Mouse (Mus musculus) cerebellum, adult 9-11 months (tissue): ENCODE data around the gene Olfr1393.
A peak's percentile ranks its signal among the peaks of the same experiment; 100 is the strongest.

Source experiments
- DNase-seq: peaks from one replicate; pipeline ENCODE4 v3.0.0; 2022

The Olfr1393 gene

GRCm38 (mm10) chr11:49278222-49278621 lies at the start of gene Olfr1393:
Gene Olfr1393 (plus strand): TSS chr11:49278304.
- no peak for DNase-seq

GRCm38 (mm10) chr11:49232781-49233180 lies 45.3 kb upstream of the Olfr1393 start:
- DNase-seq, result no peak

- DNase-seq, result no peak
These were observed 42.5 kb upstream of the Olfr1393 start for GRCm38 (mm10) chr11:49235459-49236207.

GRCm38 (mm10) chr11:49236891-49237290 lies 41.2 kb upstream of the Olfr1393 start:
- DNase-seq, result no peak

GRCm38 (mm10) chr11:49237532-49237931 lies 40.6 kb upstream of the Olfr1393 start:
- DNase-seq, result no peak

GRCm38 (mm10) chr11:49240310-49240709 lies 37.8 kb upstream of the Olfr1393 start:
- DNase-seq, result no peak

GRCm38 (mm10) chr11:49240874-49241273 lies 37.2 kb upstream of the Olfr1393 start:
- no peak for DNase-seq

- no peak for DNase-seq
These were observed 36.6 kb upstream of the Olfr1393 start for GRCm38 (mm10) chr11:49241471-49241870.

GRCm38 (mm10) chr11:49242944-49243626 lies 35.0 kb upstream of the Olfr1393 start:
- no peak for DNase-seq

GRCm38 (mm10) chr11:49243727-49244594 lies 34.1 kb upstream of the Olfr1393 start, which contains the start of gene Mgat1:
Gene Mgat1 (plus strand): TSS chr11:49244191.
- DNase-seq, result peak; percentile 91

GRCm38 (mm10) chr11:49244595-49244930 lies 33.5 kb upstream of the Olfr1393 start:
- no peak for DNase-seq

- peak; percentile 43 for DNase-seq
These were observed 32.9 kb upstream of the Olfr1393 start for GRCm38 (mm10) chr11:49245176-49245575.

- no peak for DNase-seq
These were observed 32.3 kb upstream of the Olfr1393 start for GRCm38 (mm10) chr11:49245634-49246415.

- DNase-seq, result no peak
These were observed 31.6 kb upstream of the Olfr1393 start for GRCm38 (mm10) chr11:49246523-49246922.

- no peak for DNase-seq
These were observed 30.8 kb upstream of the Olfr1393 start for GRCm38 (mm10) chr11:49247255-49247654.

- no peak for DNase-seq
These were observed 29.7 kb upstream of the Olfr1393 start for GRCm38 (mm10) chr11:49248226-49248973.

GRCm38 (mm10) chr11:49248974-49249700 lies 29.0 kb upstream of the Olfr1393 start:
- no peak for DNase-seq

GRCm38 (mm10) chr11:49249811-49250421 lies 28.2 kb upstream of the Olfr1393 start:
- no peak for DNase-seq

GRCm38 (mm10) chr11:49250422-49251379 lies 27.4 kb upstream of the Olfr1393 start:
- peak; percentile 62 for DNase-seq
